Mouse (Mus musculus) common myeloid progenitor, adult 5-6 weeks (primary cell): ENCODE data around the gene Amh. TPM values are rescaled to one million over a fixed set of nuclear protein-coding genes. Genes with fewer than 3 reads are reported as not detected.
"Not testable (repeated sequence)": the region's sequence is repeated elsewhere in the genome, so short reads cannot be mapped to it uniquely, and the experiment has no call there.

ENCODE experiments used
- ATAC-seq: replicated peaks from 2 replicates; pipeline ENCODE4 v1.8.0; 2016; ENCODE audit warnings: low read depth, mild to moderate bottlenecking, moderate TSS enrichment, inconsistent platforms; ENCODE audit not compliant: poor library complexity, severe bottlenecking
- total RNA-seq: library from RNA; stranded (forward); fragments of 200-1000, 187-1606 nt; gene quantifications from 2 replicates; pipeline ENCODE4 v1.2.3, GENCODE M21; 2017

Amh gene
- total RNA-seq, 1 experiment from 2014 or later, result not detected

GRCm38 (mm10) chr10:80823847-80824643, 19.0 kb downstream of the Amh start:
- no peak for ATAC-seq

GRCm38 (mm10) chr10:80824827-80825226, 19.8 kb downstream of the Amh start:
- ATAC-seq, result no peak

GRCm38 (mm10) chr10:80826151-80827062, 21.4 kb downstream of the Amh start, which contains the start of gene Oaz1:
TSS of gene Oaz1 (plus strand) at chr10:80826656.
- peak; percentile 83 for ATAC-seq

- ATAC-seq, result no peak
These were observed 22.2 kb downstream of the Amh start for GRCm38 (mm10) chr10:80827063-80827869.

GRCm38 (mm10) chr10:80827870-80828420, 22.9 kb downstream of the Amh start:
- no peak for ATAC-seq

- not testable (repeated sequence) for ATAC-seq
These were observed 23.5 kb downstream of the Amh start for GRCm38 (mm10) chr10:80828587-80828986.

- no peak for ATAC-seq
These were observed 24.6 kb downstream of the Amh start for GRCm38 (mm10) chr10:80829359-80830278.

- peak; percentile 36 for ATAC-seq
These were observed 26.1 kb downstream of the Amh start for GRCm38 (mm10) chr10:80831136-80831535.

GRCm38 (mm10) chr10:80832818-80833217, 27.8 kb downstream of the Amh start:
- ATAC-seq, result no peak

- ATAC-seq, result no peak
These were observed 30.6 kb downstream of the Amh start for GRCm38 (mm10) chr10:80835617-80836016.

- no peak for ATAC-seq
These were observed 31.9 kb downstream of the Amh start for GRCm38 (mm10) chr10:80836949-80837379.

GRCm38 (mm10) chr10:80837827-80838226, 32.8 kb downstream of the Amh start:
- no peak for ATAC-seq

GRCm38 (mm10) chr10:80838346-80838912, 33.4 kb downstream of the Amh start:
- ATAC-seq, result no peak

- ATAC-seq, result no peak
These were observed 34.8 kb downstream of the Amh start for GRCm38 (mm10) chr10:80839848-80840247.

GRCm38 (mm10) chr10:80841685-80842084, 36.6 kb downstream of the Amh start:
- no peak for ATAC-seq

GRCm38 (mm10) chr10:80842334-80842733, 37.3 kb downstream of the Amh start:
- ATAC-seq, result no peak

GRCm38 (mm10) chr10:80843087-80843930, 38.3 kb downstream of the Amh start:
- no peak for ATAC-seq
